Mouse (Mus musculus) lung, postnatal 0 days (tissue): ENCODE data around the gene Gm21973.

Experiments used
- CTCF ChIP-seq: IDR thresholded peaks from 2 replicates; pipeline ENCODE4 v1.5.1; 2016; ENCODE audit warnings: antibody characterized with exemption, mild to moderate bottlenecking
- EP300 ChIP-seq: IDR thresholded peaks from 2 replicates; pipeline ENCODE4 v1.6.1; 2016; ENCODE audit warnings: antibody characterized with exemption, mild to moderate bottlenecking, control low read depth

DNA sequence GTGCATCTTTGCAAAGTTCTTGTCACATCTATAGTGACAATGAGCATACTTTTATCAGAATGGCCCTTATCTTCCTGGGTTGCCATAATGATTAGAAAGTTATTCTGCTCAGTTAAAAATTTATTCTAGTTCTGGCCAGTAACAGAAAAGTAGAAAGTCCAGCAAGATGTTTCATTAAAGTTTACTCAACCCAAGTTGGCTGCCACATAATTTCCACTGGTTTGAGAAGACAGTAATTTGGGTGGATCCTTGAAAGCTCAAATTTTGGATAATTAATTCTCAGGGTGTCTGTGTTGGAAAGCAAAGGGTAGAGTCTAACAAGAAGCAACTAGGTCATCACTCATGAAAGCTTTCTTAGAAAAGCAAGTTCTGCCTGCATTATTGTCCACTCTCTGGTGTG is 41.5 kb upstream of the Gm21973 start:
- no peak for TF ChIP-seq CTCF
- no peak for TF ChIP-seq EP300
